Mouse (Mus musculus) left cerebral cortex, postnatal 10 days (tissue): ENCODE data around the gene Cfap43. TPM values are rescaled to one million over a fixed set of nuclear protein-coding genes. Genes with fewer than 3 reads are reported as not detected.
"Not testable (repeated sequence)": the region's sequence is repeated elsewhere in the genome, so short reads cannot be mapped to it uniquely, and the experiment has no call there.

ENCODE experiments used
- DNase-seq, 2 experiments: peaks; one replicate each; pipeline ENCODE4 v3.0.0; 2021 to 2022; ENCODE audit warnings: low spot score in 2 of 2, mixed read lengths in 1 of 2; ENCODE audit errors: extremely low spot score in 1 of 2
- intact Hi-C: fragments of 180-260 bp; cut with DNase I; formaldehyde crosslinking; loops from one replicate; pipeline ENCODE4 v1.15.1; 2025
- total RNA-seq, 2 experiments: library from RNA; stranded (reverse); gene quantifications; 2 replicates each; pipeline ENCODE4 v1.2.3; 2021

Cfap43 gene
- total RNA-seq, 2 experiments from 2014 or later = 0.41 to 0.59 TPM

GRCm38 (mm10) chr19:47864051-47864450 lies 55.0 kb downstream of the Cfap43 start:
- intact Hi-C loops = no loop called here
- DNase-seq = no peak

DNA sequence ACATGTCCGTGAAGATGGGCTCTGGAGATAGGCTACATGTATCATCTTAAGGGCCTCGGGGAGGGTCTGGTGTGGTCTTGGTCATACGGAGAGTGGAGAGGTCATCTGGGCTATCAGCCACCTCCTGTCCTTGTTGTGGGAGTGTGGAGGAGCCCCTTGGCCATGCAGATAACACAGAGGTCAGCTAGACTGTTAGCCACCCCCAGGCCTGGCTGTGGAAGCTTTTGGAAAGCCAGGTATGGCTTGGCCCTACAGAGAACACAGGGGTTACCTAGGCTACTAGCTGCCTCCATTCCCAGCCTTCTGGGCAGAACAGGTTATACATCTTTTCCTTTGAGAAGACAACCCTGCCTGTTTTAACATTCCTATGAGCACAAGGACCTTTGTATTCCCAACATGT lies 56.5 kb downstream of the Cfap43 start:
- DNase-seq = no peak
- intact Hi-C loops = no loop called here

- intact Hi-C loops = no loop called here
- no peak for DNase-seq
Measured at GRCm38 (mm10) chr19:47859180-47859579, 59.9 kb downstream of the Cfap43 start.

- intact Hi-C loops = no loop called here
- peak in 1 of 2 experiments; percentile 34 for DNase-seq
Measured at GRCm38 (mm10) chr19:47857957-47858942, 60.8 kb downstream of the Cfap43 start.

- DNase-seq = peak; percentile 78 to 93
- intact Hi-C loops = no loop called here
Measured at GRCm38 (mm10) chr19:47854796-47855783, 64.0 kb downstream of the Cfap43 start, which contains the start of gene Gsto1. Gene Gsto1, plus strand, starts transcription at chr19:47854970.

GRCm38 (mm10) chr19:47853951-47854795 lies 64.9 kb downstream of the Cfap43 start:
- DNase-seq = no peak
- intact Hi-C loops = no loop called here

- DNase-seq = no peak
- intact Hi-C loops = no loop called here
Measured at GRCm38 (mm10) chr19:47853053-47853452, 66.0 kb downstream of the Cfap43 start.

- intact Hi-C loops = not testable (repeated sequence)
Measured at GRCm38 (mm10) chr19:47852131-47852530, 67.0 kb downstream of the Cfap43 start.

DNA sequence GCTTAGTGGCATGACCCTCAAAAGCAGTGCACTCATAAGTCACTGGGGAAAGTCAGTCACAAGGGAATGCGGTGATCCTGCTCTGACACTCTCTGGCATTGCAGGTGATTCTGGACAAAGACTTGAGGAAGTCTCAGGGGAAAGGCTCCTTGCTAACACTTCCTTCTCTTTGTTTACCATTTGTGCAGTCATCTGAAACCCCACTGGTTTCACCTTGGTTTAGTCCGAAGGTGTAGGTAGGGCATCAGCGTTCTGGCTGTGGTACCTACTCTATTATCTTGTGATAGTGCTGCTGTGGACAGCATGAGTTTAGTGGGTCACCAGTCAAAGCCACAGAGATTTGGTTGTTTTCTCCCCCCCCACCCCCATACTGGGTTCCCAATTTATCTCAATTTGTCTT lies 69.4 kb downstream of the Cfap43 start:
- intact Hi-C loops = no loop called here
- no peak for DNase-seq

More at GRCm38 (mm10) chr19:47852131-47852530, 67.0 kb downstream of the Cfap43 start:
- DNase-seq = not testable (repeated sequence)

DNA sequence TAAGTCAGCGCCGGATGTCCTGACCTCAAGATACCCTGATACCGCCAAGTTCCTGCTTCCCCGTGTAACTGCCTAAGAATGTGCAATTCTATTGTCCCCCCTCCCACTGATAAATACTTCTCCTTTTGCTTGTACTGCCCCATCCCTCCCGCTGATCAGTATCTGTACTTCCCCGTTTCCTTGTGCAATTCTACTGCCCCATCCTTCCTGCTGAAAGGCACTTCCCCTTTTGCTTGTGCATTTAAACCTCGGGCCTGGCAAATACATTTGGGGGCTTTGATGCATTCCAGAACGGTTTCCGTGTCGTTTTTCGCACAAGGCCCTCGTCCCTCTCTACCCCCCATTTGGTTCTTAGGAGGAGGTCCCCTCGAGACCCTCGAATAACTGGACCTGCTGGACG lies 77.9 kb downstream of the Cfap43 start:
- intact Hi-C loops, DNase-seq: not testable (repeated sequence)

DNA sequence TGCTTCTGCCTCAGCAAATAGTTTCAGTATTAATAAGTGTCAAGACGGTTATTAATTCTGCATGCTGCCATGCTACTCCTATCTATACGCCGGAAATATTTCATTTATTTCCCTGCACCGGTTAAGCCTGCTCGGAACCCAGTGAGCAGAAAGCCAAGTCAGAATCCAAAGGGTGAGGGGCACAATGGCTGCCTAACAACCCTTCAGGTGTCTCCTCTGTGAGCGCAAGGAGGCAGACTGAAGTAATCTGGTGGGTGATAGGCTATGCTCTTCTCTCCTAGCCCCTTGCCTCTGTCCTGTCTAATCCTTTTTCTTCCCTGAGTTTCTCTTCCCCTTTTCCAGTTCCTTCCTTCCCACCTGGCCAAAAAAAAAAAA lies 81.6 kb downstream of the Cfap43 start:
- intact Hi-C loops = no loop called here
- DNase-seq = no peak

GRCm38 (mm10) chr19:47836701-47837526 lies 82.2 kb downstream of the Cfap43 start:
- DNase-seq = peak; percentile 16 to 73
- intact Hi-C loops = no loop called here

GRCm38 (mm10) chr19:47835776-47836175 lies 83.3 kb downstream of the Cfap43 start:
- DNase-seq = no peak
- intact Hi-C loops = no loop called here

DNA sequence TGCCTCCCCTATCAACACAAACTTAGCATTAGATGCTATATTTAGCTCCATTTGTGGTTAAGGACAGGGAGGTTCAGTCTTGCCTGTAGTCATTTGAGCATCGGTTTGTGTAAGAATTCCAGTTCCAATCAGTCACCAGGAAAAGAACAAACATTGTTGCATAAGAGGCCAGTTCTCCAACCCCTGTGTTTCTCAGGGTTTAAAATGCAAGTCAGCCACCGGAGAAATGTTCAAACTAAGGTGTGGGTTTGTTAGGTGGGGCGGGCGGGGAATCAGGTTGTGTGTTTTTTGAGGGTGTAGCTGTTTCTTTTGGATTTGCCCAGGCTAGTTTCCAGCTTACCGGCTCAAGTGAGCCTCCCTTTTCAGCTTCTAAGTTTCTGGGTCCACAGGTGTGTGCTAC lies 84.5 kb downstream of the Cfap43 start:
- intact Hi-C loops = no loop called here

DNA sequence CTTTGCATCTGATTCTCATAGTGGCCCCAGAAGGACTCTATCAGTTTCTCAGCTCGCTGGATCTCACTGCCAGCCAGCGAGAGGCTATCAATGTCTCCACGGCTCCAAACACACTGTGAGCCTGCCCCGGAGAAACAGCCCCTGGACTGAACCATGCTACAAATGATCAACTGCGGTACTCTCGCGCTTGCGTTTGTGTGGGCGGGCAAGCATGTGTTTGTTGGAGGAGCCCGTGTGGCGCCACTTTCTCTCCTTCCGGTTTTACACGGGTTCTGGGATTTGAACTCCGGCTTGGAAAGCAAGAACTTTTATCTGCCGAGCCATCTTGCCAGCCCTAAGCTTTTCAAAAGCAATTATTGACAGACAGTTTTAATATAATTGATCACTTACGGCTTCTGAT lies 86.8 kb downstream of the Cfap43 start:
- no peak for DNase-seq
- intact Hi-C loops = no loop called here

More for the DNA sequence above, 84.5 kb downstream of the Cfap43 start:
- DNase-seq = no peak

DNA sequence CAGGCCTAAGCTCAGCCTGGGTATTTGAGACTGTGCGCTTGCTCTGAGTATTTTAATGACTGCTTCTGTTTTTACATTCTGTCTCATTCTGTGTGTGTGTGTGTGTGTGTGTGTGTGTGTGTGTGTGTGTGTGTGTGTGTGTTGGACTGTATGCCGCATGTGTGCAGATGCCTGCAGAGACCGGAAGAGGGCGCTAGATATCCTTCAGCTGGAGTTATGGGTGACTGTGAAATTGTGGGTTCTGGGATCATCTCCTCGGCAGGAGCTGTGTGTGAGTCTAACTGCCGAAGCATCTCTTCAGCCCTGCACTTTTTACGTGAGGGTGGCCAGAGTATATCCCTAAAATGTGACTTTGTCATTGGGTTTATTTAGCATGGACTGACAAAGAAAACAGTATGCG lies 88.0 kb downstream of the Cfap43 start:
- intact Hi-C loops = no loop called here
- no peak for DNase-seq

GRCm38 (mm10) chr19:47829913-47830450 lies 89.1 kb downstream of the Cfap43 start:
- intact Hi-C loops = loop anchor here (10.0 kb wide), 1 partner anchor 475 kb away; no protein-coding TSS in a partner anchor
- no peak for DNase-seq
